Mouse (Mus musculus) spleen, postnatal 10 days (tissue): ENCODE data around the gene Eln.

ENCODE experiments used
- DNase-seq, 2 experiments: peaks; one replicate each; pipeline ENCODE4 v3.0.0; 2021 to 2022; ENCODE audit warnings: low spot score in 2 of 2

Eln gene

DNA sequence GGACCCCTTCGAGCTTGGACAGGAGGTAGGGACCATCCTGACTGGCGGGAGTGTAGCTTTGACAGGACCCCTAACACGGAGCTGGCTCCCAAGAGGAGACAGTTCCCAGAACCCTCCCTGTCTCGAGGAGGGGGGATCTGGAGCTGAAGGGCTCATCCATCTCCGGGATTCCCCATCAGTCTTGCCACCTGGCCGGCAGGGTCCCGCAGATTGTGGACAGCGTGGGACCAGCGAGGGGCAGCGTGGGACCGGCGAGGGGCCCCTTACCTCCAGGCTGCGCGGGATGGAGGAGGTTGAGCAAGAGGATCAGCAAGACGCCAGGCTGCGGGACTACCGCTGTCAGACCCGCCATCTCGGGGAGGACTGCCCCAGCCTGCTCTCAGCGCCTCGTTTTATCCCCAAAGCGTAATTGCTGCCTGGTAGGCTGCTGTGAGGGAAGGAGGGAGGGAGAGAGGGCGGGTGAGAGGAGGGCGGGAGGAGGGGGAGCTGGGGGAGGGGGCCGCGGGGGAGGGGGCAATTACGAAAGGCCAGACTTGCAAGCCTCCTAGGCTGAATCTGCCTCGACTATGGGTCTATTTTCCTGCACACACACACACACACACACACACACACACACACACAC, at the start of gene Eln:
Gene Eln, minus strand, starts transcription at position 434 of the 622 bp plus-strand sequence.
- no peak for DNase-seq

DNA sequence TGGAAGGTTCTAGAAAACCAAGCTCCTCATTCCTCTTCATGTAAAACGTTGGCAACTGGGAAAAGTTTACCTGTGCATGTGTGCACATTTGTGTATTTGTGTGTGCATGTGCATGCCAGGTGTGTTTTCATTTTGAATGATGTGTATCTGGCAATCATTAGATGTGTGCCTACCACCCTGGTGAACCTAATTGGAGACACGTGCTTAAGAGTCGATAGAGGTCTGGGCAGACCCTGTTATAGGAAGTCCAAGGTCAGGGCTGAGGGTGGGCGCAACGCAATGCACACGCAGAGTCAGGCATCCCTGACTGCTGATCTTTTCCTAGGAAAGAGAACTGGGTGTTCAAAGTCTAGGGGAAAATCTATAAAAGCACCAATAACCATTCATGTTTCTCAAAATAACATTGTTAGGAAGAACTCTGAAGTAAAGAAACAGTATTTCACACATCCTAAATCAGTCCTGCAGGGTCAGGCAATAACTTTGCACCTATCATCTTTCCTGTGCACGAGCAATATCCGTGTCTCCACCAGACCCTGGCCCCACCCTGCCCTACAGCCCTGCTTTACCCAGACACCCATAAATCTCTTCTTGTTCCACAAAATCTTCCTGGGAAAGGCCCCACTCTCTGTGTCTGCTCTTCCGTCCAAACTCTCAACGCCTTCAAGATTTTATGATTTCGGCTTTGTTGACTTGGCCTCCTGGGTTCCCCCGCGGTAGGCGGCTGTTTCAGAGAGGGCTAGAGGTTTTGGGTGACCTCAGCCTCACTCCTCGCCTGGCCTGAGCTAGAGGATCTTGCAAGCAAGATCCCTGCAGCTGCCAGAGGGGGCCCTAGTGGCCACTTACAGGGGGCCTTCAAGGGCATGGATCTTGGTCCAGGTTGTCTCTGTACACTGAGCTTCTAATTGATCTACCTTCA, 43.2 kb upstream of the Eln start:
- DNase-seq: no peak

DNA sequence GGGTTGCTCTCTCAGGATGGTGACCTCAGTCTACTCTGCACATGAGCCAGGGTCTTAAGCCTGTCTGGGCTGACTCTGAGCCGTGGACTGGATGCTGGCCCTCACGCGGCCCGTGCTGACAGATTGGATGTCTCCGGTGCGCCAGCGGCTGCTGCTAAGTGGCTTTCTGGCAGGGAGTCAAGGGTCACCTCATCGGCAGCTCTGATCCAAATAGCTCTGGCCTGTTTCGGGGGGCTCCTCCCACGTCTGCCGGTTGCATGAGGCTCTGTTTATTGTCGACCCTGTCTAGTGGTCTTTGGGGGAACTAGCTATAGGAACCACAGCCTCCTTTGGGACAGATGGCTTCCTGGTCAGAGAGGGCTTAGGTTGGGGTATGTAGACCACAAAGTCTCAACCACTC, 41.1 kb upstream of the Eln start:
- no peak for DNase-seq

DNA sequence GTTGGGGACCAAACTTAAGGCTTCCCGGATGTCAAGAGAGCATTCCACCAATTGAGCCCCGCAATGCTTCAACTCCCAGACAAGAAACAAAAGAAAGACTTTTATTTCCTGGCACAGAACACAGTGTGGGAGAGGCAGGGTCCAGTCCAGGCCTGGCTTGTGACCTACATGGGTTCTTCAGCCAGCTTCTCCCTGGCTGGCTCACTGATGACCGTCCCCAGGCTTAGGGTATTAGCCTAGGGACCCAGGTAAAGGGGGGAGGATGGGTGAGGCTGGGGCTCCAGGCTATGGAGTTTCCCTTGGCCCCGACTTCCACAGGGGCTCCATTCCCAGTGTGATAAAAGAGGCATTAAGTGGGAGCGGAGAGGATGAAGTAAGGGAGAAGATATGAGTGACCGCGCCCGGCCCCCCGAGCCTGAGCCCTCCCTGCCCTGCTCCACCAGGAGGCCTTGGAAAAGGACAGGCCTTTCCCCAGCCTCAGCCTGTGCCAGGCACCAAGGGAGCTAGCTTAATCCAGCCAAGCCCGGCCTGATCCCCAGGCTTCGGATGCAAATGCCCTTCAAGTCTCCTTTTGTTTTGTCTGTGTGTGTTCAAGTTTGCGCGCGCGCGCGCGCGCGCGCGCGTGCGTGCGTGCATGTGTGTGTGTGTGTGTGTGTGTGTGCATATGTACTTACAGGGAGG, 38.7 kb upstream of the Eln start:
- no peak for DNase-seq

DNA sequence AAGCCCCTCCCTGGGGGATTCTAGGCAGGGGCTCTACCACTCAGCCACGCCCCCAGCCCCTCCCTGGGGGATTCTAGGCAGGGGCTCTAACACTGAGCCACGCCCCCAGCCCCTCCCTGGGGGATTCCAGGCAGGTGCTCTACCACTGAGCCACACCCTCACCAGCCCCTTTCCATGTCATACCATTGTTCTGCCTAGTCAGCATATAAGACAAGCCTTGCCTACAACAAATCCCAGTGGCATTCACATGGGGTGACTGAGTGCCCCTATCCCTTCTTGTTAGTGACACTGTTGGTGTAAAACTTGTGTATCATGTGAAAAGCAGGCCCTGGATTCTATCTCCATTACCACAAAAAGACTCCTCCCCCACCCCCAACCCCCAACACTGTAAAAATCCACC, 36.7 kb upstream of the Eln start:
- DNase-seq: no peak

DNA sequence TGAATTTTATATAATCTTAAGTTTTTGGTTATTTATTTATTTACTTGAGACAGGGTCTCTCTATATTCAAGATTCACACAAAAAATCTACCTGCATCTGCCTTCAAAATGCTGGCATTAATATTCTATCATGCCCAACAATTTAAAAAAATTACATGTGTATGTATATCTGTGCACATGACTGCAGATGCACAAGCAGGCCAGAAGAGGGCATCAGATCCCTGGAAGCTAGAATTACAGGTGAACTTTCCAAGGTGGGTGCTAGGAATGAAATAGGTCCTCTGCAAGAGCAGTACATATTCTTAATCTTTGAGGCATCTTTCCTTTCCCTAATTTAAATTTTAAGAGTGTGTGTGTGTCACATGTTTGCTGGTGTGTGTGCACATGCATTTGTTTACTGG, 33.8 kb upstream of the Eln start:
- DNase-seq: no peak

DNA sequence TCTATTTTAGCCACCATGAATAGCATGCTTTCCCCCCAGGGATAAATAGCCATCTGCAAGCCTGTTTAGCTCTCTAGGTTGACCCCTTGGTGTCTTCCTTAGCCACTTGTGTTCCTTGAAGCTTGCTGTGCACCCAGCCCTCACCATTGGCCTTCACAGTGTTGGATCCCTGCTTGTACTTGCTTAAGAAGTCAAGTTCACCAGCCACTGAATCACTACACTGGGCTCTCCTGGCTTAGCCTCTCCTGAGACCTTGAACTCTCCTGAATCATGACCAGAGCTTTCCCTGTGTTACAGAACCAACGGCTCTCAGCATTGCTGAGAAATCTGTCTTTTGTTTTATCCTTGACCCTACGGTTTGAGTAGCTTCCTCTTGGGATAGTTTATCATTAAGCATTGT, 33.0 kb upstream of the Eln start:
- DNase-seq: no peak

DNA sequence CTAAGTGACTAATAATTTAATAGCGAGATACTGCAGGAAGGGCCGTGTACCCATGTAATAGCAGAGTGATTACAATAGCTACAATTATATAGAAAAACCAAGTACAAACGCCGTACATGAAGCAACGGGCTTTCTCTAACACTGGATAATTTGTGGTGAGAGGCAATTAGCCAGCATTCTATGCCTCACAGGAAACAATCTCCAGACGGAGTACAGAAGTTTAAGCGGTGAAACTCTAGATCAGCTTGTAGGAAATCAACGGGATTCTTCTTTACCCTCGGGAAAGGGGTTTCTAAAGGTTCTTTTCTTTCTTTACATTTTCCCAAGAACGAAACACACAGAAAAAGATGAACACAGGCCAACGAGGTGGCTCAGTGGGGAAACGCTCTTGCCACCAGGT, 29.4 kb upstream of the Eln start:
- DNase-seq: no peak

DNA sequence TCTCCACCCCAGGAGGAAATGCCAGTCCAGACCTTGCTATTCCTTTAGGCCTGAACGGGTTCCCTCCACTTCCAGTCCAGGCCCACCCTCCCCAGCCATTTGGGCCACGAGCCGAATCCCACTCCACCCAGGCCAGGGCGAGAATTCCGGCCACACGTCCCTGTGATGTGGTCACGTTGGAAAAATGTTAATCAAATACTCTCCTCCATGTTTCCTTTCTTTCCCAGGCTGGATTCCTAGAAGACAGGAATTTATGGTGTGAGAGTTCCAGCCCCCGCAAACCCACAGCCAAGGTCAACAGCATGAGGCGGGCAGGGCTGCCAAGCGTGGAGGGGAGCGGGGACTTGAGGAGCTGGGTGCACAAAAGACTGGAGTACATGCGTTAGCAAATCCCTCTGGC, 25.4 kb upstream of the Eln start:
- no peak for DNase-seq

DNA sequence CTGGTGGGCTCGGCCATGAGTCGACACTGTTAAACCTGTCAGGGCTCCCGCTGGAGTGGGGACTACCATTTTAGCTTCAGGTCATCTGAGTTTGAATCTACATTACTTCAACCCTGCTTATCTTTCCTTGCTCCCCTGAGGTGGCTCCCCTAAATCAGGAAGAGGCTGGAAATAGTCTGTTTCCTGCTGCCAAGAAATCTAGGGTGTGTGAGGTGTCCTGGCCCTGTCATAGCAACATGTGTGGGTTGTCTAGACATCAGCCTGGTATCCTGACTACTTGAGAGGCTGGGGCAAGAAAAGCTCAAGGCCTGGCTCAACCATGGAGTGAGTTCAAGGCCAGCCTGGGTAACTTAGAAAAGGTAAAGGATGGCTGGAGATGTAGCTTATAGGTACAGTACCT, 24.6 kb upstream of the Eln start:
- DNase-seq: no peak

DNA sequence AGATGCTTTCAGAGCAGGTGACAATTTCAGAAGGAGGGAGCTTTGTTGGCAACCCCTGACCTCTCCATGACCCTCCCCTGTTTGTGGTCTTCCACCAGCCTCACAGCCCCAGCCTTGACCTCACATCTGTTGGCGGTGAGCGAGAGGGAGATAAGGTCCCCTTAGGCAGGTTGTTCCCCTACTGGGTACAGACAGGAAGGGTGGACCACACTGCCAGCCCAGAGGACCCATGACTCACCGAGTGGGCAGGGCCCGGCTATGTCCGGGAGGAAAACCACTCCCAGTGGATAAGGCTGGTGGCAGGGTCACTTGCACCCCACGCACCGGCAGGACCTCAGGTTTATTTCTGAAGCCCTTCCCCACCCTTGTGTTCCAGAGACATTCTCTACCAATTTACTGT, 22.1 kb upstream of the Eln start:
- DNase-seq: no peak

DNA sequence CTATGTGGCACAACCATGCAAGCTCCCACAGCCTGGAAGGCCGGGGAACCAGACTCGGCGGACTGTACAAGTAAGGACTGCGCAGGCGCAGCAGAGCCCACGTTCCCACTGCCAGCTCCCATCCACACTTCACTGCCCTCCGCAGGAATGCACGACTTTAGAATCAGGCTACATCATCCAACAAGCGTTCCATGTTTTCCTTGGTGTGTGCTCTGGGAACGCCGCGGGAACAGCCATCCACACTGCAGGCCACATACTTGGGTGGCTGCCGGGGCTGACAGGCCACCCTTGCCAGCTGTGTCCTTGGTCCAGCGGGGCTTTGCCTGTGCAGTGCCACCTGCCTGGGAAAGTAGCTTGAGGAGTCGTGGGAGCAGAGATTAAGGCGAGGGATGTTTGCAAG, 18.3 kb upstream of the Eln start:
- no peak for DNase-seq

DNA sequence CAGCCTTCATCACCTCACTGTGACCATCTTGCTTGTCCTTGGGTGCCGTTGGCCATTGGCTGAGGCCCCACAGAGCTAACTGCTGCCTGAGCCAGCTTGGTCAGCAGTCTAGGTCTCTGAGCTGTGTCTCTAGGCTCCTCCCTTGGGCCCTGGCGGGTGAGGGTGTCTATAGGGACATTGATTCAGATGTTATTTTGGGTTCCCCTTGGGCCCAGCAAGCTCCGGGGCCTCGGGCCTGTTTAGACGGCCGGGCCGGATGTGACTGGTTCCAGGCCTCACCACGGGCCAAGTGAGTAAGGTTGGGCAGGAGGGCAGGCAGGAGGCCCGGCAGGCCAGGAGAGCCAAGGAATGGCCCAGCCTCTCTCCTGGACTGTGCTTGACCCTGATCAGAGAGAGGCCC, 16.2 kb upstream of the Eln start:
- no peak for DNase-seq

DNA sequence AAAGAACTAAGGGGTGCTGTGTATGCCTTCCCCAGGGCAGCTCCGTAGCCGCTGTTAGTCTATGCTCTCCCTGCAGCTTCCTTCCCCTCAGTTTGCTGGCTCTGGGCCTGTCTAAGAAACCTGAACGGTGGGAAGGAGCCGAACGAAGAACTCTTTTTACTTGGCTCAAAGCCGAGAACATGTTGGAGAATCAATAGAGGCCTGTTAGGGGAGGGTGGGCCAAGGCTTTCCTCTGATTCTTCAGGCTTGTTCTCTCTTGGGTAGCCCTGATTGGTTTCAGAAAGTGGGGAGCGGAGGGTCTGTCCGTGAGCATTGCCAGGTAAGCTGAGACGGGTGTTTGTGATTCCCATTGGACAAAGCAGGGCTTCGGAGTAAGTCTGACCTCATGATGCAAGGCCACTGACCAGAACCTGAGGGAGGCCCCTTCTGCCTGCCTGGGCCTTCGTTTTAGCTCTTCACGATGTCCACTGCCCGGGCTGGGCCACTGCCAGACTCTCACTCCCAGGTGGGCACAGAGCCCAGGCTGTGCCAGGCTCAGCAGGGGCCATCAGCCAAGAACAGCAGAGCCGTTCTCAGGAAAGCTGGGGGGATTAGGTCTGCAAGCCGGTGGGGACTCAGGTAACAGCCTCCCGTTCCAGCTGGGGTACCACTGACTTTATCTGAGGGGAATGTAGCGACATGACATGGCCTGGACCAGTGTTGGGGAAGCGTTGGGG, 14.4 kb upstream of the Eln start:
- DNase-seq: no peak

DNA sequence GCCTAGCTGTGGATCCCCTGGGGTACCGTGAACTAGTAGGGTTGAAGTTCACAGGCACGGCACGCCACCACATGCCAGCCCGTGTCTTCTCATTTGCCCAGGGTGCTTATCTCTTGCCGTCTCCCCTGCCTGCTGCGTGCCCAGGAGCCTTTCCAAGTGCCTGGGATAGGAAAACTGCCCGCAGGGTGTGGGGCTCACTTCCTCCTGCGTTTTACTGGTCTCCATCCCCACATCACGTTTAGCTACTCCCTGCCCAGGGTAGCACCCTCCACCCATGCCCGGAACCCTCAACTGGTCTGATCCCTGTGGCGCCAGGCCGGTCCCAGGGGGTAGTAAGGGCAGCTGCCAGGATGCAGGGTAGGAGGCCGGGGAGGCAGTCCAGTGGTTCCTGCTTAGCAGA, 8.9 kb upstream of the Eln start:
- no peak for DNase-seq

DNA sequence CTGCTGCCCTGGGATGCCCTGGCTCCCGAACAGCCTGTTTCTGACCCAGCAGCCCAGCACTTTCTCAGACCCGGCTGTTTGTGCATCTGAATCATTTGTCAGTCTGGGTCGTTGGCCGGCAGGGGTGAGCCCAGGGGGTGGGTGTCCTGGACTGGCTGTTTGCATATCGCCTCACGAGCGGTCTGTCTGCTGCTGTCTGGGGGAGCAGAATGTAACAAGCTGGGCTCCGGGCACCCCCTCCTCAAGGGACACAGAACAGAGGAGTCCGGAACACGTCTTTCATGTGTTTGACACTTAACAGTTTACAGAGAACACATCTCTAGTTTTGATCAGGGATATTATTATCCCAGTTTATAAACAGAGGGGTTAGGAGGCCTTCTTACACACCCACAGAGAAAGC, 7.0 kb upstream of the Eln start:
- no peak for DNase-seq

DNA sequence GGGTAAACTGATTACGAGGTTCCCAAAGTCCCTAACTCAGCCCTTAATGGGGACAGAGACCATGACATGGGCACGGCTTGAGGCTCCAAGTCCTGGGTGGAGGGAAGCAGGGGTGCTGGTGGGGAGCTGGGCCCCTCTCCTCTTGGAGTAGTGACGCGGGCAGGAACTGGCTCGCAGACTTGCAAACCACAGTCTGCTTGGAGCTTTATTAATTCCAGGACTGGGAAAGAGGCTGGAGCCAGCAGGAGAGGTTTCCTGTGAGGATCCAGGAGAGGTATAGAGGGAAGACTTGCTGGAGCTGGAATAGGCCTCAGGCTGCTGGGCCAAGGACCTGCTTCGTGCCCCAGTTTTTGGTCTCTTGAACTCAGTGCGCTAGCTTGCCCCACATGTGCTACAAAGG, 3.3 kb upstream of the Eln start:
- no peak for DNase-seq

DNA sequence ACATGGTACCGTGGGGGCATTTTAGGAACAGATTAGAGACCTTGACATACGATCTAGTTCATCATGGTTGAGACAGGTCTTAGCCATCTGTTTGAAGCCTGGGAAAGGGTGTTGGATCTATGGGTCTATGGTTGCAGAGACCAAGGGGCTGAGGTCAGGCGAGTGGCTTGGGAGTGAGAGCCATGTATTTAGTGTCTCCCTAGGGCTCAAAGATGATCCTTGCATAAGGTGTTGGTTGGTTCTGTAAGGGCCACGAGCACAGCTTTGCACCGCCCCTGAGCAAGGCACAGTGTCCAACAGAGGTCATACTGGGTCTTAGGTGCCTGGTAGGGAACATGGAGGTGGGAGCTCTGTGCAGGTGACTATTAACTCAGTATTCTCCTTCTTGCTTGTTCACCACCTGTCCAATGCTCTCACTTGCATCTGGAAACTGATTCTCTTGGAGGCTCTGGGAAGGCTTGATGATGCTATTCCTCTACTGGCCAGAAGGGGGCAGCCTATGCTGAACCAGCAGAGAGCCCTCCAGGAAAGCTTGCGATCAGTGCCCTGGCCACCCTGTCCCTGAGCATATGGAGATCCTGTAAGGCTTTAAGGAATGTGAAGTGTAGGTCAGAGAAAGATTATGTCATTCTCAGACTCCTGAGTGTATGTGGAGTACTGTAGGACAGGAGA, 960 bp upstream of the Eln start:
- peak; percentile 26 to 59 for DNase-seq

DNA sequence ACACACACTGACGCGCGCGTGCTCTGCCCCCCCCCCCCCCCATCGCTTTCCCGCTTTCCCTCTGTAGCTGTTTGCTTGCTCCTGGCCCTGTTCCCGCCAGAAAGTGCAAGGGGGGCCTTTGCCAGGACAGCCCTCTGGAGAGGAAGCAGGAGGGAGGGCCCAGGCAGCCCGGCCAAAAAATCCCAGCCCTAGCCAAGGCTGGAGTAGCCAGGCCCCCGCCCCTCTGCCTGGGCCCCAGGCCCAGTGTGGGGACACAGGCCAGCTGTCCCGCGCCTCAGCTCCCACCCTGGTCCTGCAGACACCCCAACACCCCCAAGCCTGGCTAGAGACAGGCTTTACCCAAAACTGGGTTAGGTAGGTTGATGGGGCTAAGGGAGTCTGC, 380 bp upstream of the Eln start:
- peak in 1 of 2 experiments; percentile 36 for DNase-seq

DNA sequence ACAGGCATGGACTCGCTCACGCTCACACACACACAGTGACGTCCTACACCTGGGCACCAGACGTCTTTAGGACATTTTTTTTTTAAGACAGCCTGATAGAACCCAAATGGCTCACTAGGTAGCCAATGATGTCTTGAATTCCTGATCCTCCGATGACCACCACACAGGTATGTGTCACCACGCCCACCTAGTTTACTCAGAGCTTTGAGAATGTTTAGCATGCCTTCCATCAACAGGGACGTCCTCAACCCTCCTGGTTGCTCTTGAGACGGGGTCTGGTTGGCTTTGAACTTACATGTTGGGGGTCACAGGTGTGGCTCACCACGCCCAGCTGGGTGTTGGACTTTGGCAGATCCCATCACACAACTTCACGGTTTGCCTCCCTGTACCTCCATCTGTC, 922 bp downstream of the Eln start:
- no peak for DNase-seq

DNA sequence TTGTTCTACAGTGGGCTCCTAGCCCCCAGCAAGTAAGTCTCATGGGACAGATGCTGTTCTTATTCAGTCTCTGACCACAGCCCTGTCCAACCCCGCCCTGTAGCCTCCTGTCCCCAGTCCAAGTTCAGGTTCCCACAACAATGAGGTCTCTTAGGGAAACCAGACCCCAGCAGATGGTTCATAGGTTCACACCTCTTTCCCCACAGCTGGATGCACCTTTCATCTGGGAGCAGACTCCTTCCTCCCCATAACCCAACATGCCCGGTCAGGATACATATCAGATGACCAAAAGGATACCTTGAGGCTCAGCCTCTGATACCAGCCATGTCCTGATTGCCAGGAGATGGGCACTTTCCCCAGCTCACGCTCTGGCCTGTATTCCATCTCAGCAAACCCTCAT, 1.3 kb downstream of the Eln start:
- no peak for DNase-seq

DNA sequence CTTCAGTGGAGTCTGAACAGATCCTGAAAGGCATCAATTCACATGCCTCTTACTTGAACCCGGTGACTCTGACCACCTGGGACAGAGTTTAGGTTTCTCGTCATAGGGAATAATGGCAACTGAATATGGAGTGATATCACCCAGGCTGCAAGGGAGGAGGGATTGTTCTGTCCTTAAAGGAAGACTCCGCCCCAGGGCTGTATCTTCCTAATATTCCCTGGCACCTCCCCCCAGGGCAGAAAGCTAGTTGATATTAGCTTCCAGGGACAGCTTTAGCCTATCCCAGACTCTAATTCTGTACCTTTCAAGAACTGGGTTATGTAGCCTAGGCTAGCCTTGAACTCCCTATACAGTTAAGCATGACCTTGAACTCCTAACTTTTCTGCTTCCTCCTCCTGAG, 2.1 kb downstream of the Eln start:
- no peak for DNase-seq
